Mouse (Mus musculus): ENCODE measurements around the gene Olfr944. TPM values are rescaled to one million over a fixed set of nuclear protein-coding genes. Genes with fewer than 3 reads are reported as not detected.

The Olfr944 gene
- polyA plus RNA-seq (2016; fragmentation: Nextera tagmentation; extraction: Ambion mirVana): not detected in 2 replicates

DNA sequence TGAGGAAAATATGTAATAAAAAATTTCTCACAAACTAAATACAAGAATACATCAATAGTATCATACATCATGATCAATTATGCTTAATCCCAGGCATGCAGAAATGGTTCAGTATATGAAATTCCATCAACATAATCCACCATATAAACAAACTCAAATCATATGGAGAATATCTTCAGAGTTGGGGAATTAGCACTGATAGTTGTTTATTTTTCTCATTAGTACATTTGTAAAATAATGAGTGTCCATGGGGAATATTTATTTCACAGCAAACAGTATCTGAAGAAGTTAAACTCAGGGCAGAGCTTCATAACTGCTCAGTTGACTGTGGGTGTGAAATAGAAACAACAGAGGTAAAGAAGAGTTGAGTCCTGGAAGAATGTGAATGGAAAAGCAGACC lies at the start of gene Olfr944:
Gene Olfr944 (plus strand): TSS at position 301 of the 400 bp plus-strand sequence.
- Histone ChIP-seq H3K36me3 (no peaks in the 10 kb centered on the region), H3K27me3 (no peaks in the 10 kb centered on the region), H3K27ac (replicated peaks) (no peak within 1 kb of the TSS), H3K9ac (replicated peaks) (no peak within 1 kb of the TSS), H3K4me3 (no peak within 1 kb of the TSS), H3K4me1 (no peaks in the 10 kb centered on the region), H3K9me3 (no peaks in the 10 kb centered on the region), H3K4me2 (replicated peaks) (no peak within 1 kb of the TSS)
- ATAC-seq (ENCODE audit: low FRiP score, low read depth): no peak

DNA sequence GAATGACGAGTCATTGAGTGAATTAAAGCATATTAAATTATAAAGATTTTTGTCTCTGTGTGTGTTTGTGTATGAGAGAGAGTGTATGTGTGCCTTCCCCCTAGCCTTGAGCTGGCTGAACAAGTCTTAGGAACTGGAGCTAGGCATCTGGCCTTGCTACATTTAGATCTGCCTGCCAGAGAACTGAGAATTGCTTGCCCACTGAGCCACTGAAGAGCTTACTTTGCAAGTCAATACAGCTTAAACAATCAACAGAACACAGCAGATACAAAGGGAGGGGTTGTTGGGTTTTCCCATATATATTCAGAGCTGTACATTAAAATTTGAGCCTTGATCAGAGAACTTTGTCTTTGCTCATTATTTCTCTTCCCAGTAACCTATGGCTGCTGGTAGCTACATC lies 49.3 kb upstream of the Olfr944 start:
- H3K27ac ChIP-seq (replicated peaks): no peak overlapping the region
- no peaks in the 10 kb centered on the region for H3K9me3 ChIP-seq
- no peaks in the 10 kb centered on the region for H3K36me3 ChIP-seq
- no peak overlapping the region for H3K4me2 ChIP-seq (replicated peaks)
- ATAC-seq (ENCODE audit: low FRiP score, low read depth): no peak
- no peak overlapping the region for H3K4me3 ChIP-seq
- H3K9ac ChIP-seq (replicated peaks): no peak overlapping the region
- H3K27me3 ChIP-seq: no peaks in the 10 kb centered on the region
- WGBS: 66% methylated on average over 1 of the region's 1 CpGs
- no peaks in the 10 kb centered on the region for H3K4me1 ChIP-seq

- Histone ChIP-seq H3K27me3 (no peaks in the 10 kb centered on the region), H3K9ac (replicated peaks) (no peak within 1 kb of the TSS), H3K4me3 (no peak within 1 kb of the TSS), H3K36me3 (no peaks in the 10 kb centered on the region), H3K4me2 (replicated peaks) (no peak within 1 kb of the TSS), H3K9me3 (no peaks in the 10 kb centered on the region; the same call in 1 of the 2 replicates), H3K4me1 (no peaks in the 10 kb centered on the region), H3K27ac (replicated peaks) (no peak within 1 kb of the TSS)
- ATAC-seq (ENCODE audit: low FRiP score, low read depth): no peak
- 91% methylated on average over 5 of the region's 5 CpGs for WGBS
Observed at GRCm38 (mm10) chr9:39166004-39166403, 35.7 kb upstream of the Olfr944 start, which contains the start of gene Olfr943. Gene Olfr943, plus strand, starts transcription at chr9:39166304.

DNA sequence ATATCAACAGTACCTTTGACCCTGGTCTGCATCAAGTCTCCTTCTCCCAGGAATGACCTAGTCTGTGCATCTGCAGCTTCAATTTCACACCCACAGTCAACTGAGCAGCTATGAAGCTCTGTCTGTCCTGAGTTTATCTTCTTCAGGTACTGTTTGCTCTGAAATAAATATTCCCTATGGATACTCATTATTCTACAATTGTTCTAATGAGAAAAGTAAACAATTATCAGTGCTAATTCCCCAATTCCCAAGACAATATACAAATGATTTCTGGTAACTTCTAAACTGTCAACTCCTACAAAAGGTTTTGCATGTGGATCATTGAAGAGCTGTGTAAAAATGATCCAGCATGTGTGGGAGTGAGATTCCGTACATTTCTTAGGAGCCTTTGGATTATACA lies 48.2 kb downstream of the Olfr944 start, which contains the start of gene Olfr1537:
Gene Olfr1537 (minus strand): TSS at position 101 of the 400 bp plus-strand sequence.
- H3K36me3 ChIP-seq: no peaks in the 10 kb centered on the region
- no peak within 1 kb of the TSS for H3K9ac ChIP-seq (replicated peaks)
- no peak within 1 kb of the TSS for H3K4me3 ChIP-seq
- H3K27ac ChIP-seq (replicated peaks): no peak within 1 kb of the TSS
- no peaks in the 10 kb centered on the region for H3K9me3 ChIP-seq
- no peaks in the 10 kb centered on the region for H3K27me3 ChIP-seq
- no peak for ATAC-seq (ENCODE audit: low FRiP score, low read depth)
- WGBS: 87% methylated on average over 1 of the region's 1 CpGs
- no peaks in the 10 kb centered on the region for H3K4me1 ChIP-seq
- no peak within 1 kb of the TSS for H3K4me2 ChIP-seq (replicated peaks)

Other genes starting within 250 kb of the Olfr944 start
- gene Olfr933, start 229.6 kb upstream of the Olfr944 start, polyA plus RNA-seq (2016; fragmentation: Nextera tagmentation; extraction: Ambion mirVana): not detected in 2 replicates
- not detected in 2 replicates for gene Olfr934, start 213.6 kb upstream of the Olfr944 start, polyA plus RNA-seq (2016; fragmentation: Nextera tagmentation; extraction: Ambion mirVana)
- not detected in 2 replicates for gene Olfr935, start 202.2 kb upstream of the Olfr944 start, polyA plus RNA-seq (2016; fragmentation: Nextera tagmentation; extraction: Ambion mirVana)
- not detected in 2 replicates for gene Olfr146, start 178.5 kb upstream of the Olfr944 start, polyA plus RNA-seq (2016; fragmentation: Nextera tagmentation; extraction: Ambion mirVana)
- gene Olfr937, start 137.0 kb upstream of the Olfr944 start, polyA plus RNA-seq (2016; fragmentation: Nextera tagmentation; extraction: Ambion mirVana): not detected in 2 replicates
- gene Olfr938, start 123.0 kb upstream of the Olfr944 start, polyA plus RNA-seq (2016; fragmentation: Nextera tagmentation; extraction: Ambion mirVana): not detected in 2 replicates
- gene Olfr27, start 73.8 kb upstream of the Olfr944 start, polyA plus RNA-seq (2016; fragmentation: Nextera tagmentation; extraction: Ambion mirVana): not detected in 2 replicates
- gene Olfr943, start 35.6 kb upstream of the Olfr944 start, polyA plus RNA-seq (2016; fragmentation: Nextera tagmentation; extraction: Ambion mirVana): not detected in 2 replicates
- gene Olfr1537, start 48.1 kb downstream of the Olfr944 start, polyA plus RNA-seq (2016; fragmentation: Nextera tagmentation; extraction: Ambion mirVana): not detected in 2 replicates
- gene Olfr945, start 74.9 kb downstream of the Olfr944 start, polyA plus RNA-seq (2016; fragmentation: Nextera tagmentation; extraction: Ambion mirVana): not detected in 2 replicates
- not detected in 2 replicates for gene Olfr948, start 124.1 kb downstream of the Olfr944 start, polyA plus RNA-seq (2016; fragmentation: Nextera tagmentation; extraction: Ambion mirVana)
- not detected in 2 replicates for gene Olfr951, start 185.5 kb downstream of the Olfr944 start, polyA plus RNA-seq (2016; fragmentation: Nextera tagmentation; extraction: Ambion mirVana)
- not detected in 2 replicates for gene Olfr952, start 225.2 kb downstream of the Olfr944 start, polyA plus RNA-seq (2016; fragmentation: Nextera tagmentation; extraction: Ambion mirVana)